Mouse (Mus musculus): ENCODE measurements at regions not wholly inside any gene's neighbourhood (a gene's known extent, or its start where the extent isn't known, plus 50 kb on each side); places are given as distances from the start of the nearest gene placed in this dataset.

- H3K27me3 ChIP-seq (ENCODE audit: control insufficient read depth): no peaks in the 10 kb centered on the region
- H3K4me3 ChIP-seq (replicated peaks): no peak overlapping the region
- no peaks in the 10 kb centered on the region for H3K9me3 ChIP-seq (ENCODE audit: control insufficient read depth, low read length)
- no peaks in the 10 kb centered on the region for H3K4me1 ChIP-seq (ENCODE audit: control insufficient read depth)
- no peaks in the 10 kb centered on the region for H3K36me3 ChIP-seq (ENCODE audit: control insufficient read depth)
- no peak for TF ChIP-seq GATA1 (IDR thresholded peaks at IDR 0.05; ENCODE audit: low read length)
- no peak for TF ChIP-seq TAL1 (IDR thresholded peaks at IDR 0.05; ENCODE audit: low read length)
These were observed 401.9 kb upstream of the Ubash3b start for GRCm38 (mm10) chr9:41563376-41563775.

GRCm38 (mm10) chr9:41558456-41558855 lies 397.0 kb upstream of the Ubash3b start:
- no peaks in the 10 kb centered on the region for H3K27me3 ChIP-seq (ENCODE audit: control insufficient read depth)
- TF ChIP-seq TAL1 (IDR thresholded peaks at IDR 0.05; ENCODE audit: low read length): no peak
- TF ChIP-seq GATA1 (IDR thresholded peaks at IDR 0.05; ENCODE audit: low read length): no peak
- H3K4me3 ChIP-seq (replicated peaks): no peak overlapping the region
- no peaks in the 10 kb centered on the region for H3K36me3 ChIP-seq (ENCODE audit: control insufficient read depth)
- H3K9me3 ChIP-seq (ENCODE audit: control insufficient read depth, low read length): no peaks in the 10 kb centered on the region
- H3K4me1 ChIP-seq (ENCODE audit: control insufficient read depth): no peaks in the 10 kb centered on the region

GRCm38 (mm10) chr9:41556888-41557287 lies 395.4 kb upstream of the Ubash3b start:
- Histone ChIP-seq H3K27me3 (ENCODE audit: control insufficient read depth) (no peaks in the 10 kb centered on the region), H3K4me3 (replicated peaks) (no peak overlapping the region), H3K4me1 (ENCODE audit: control insufficient read depth) (no peaks in the 10 kb centered on the region), H3K9me3 (ENCODE audit: control insufficient read depth, low read length) (no peaks in the 10 kb centered on the region), H3K36me3 (ENCODE audit: control insufficient read depth) (no peaks in the 10 kb centered on the region)
- TF ChIP-seq GATA1 (IDR thresholded peaks at IDR 0.05; ENCODE audit: low read length) (no peak), TAL1 (IDR thresholded peaks at IDR 0.05; ENCODE audit: low read length) (no peak)

- no peak for TF ChIP-seq GATA1 (IDR thresholded peaks at IDR 0.05; ENCODE audit: low read length)
- no peak for TF ChIP-seq TAL1 (IDR thresholded peaks at IDR 0.05; ENCODE audit: low read length)
- no peaks in the 10 kb centered on the region for H3K36me3 ChIP-seq (ENCODE audit: control insufficient read depth)
- H3K4me3 ChIP-seq (replicated peaks): no peak overlapping the region
- H3K9me3 ChIP-seq (ENCODE audit: control insufficient read depth, low read length): no peaks in the 10 kb centered on the region
- no peaks in the 10 kb centered on the region for H3K4me1 ChIP-seq (ENCODE audit: control insufficient read depth)
- H3K27me3 ChIP-seq (ENCODE audit: control insufficient read depth): no peaks in the 10 kb centered on the region
These were observed 384.3 kb upstream of the Ubash3b start for GRCm38 (mm10) chr9:41545776-41546175.

- Histone ChIP-seq H3K27me3 (ENCODE audit: control insufficient read depth) (no peaks in the 10 kb centered on the region), H3K9me3 (ENCODE audit: control insufficient read depth, low read length) (no peaks in the 10 kb centered on the region), H3K36me3 (ENCODE audit: control insufficient read depth) (no peaks in the 10 kb centered on the region), H3K4me1 (ENCODE audit: control insufficient read depth) (no peaks in the 10 kb centered on the region), H3K4me3 (replicated peaks) (no peak overlapping the region)
- no peak for TF ChIP-seq TAL1 (IDR thresholded peaks at IDR 0.05; ENCODE audit: low read length)
- no peak for TF ChIP-seq GATA1 (IDR thresholded peaks at IDR 0.05; ENCODE audit: low read length)
These were observed 381.0 kb upstream of the Ubash3b start for GRCm38 (mm10) chr9:41542511-41542910.

GRCm38 (mm10) chr9:41541327-41541726 lies 379.8 kb upstream of the Ubash3b start:
- H3K4me1 ChIP-seq (ENCODE audit: control insufficient read depth): no peaks in the 10 kb centered on the region
- no peaks in the 10 kb centered on the region for H3K36me3 ChIP-seq (ENCODE audit: control insufficient read depth)
- TF ChIP-seq GATA1 (IDR thresholded peaks at IDR 0.05; ENCODE audit: low read length) (no peak), TAL1 (IDR thresholded peaks at IDR 0.05; ENCODE audit: low read length) (no peak)
- no peaks in the 10 kb centered on the region for H3K9me3 ChIP-seq (ENCODE audit: control insufficient read depth, low read length)
- H3K27me3 ChIP-seq (ENCODE audit: control insufficient read depth): no peaks in the 10 kb centered on the region
- no peak overlapping the region for H3K4me3 ChIP-seq (replicated peaks)

- H3K4me3 ChIP-seq (replicated peaks): no peak overlapping the region
- H3K9me3 ChIP-seq (ENCODE audit: control insufficient read depth, low read length): peaks cover 3% of the 10 kb centered on the region; the same call in 1 of the 2 replicates
- no peaks in the 10 kb centered on the region for H3K27me3 ChIP-seq (ENCODE audit: control insufficient read depth)
- TF ChIP-seq TAL1 (IDR thresholded peaks at IDR 0.05; ENCODE audit: low read length) (no peak), GATA1 (IDR thresholded peaks at IDR 0.05; ENCODE audit: low read length) (no peak)
- H3K36me3 ChIP-seq (ENCODE audit: control insufficient read depth): no peaks in the 10 kb centered on the region
- no peaks in the 10 kb centered on the region for H3K4me1 ChIP-seq (ENCODE audit: control insufficient read depth)
These were observed 371.3 kb upstream of the Ubash3b start for GRCm38 (mm10) chr9:41532786-41533185.

- TF ChIP-seq TAL1 (IDR thresholded peaks at IDR 0.05; ENCODE audit: low read length) (no peak), GATA1 (IDR thresholded peaks at IDR 0.05; ENCODE audit: low read length) (no peak)
- no peak overlapping the region for H3K4me3 ChIP-seq (replicated peaks)
- H3K36me3 ChIP-seq (ENCODE audit: control insufficient read depth): no peaks in the 10 kb centered on the region
- peaks cover 3% of the 10 kb centered on the region; the same call in 1 of the 2 replicates for H3K9me3 ChIP-seq (ENCODE audit: control insufficient read depth, low read length)
- H3K27me3 ChIP-seq (ENCODE audit: control insufficient read depth): no peaks in the 10 kb centered on the region
- H3K4me1 ChIP-seq (ENCODE audit: control insufficient read depth): no peaks in the 10 kb centered on the region
These were observed 370.8 kb upstream of the Ubash3b start for GRCm38 (mm10) chr9:41532290-41532689.

GRCm38 (mm10) chr9:41531596-41531995 lies 370.1 kb upstream of the Ubash3b start:
- Histone ChIP-seq H3K4me3 (replicated peaks) (no peak overlapping the region), H3K9me3 (ENCODE audit: control insufficient read depth, low read length) (peaks cover 3% of the 10 kb centered on the region; the same call in 1 of the 2 replicates), H3K27me3 (ENCODE audit: control insufficient read depth) (no peaks in the 10 kb centered on the region), H3K36me3 (ENCODE audit: control insufficient read depth) (no peaks in the 10 kb centered on the region), H3K4me1 (ENCODE audit: control insufficient read depth) (no peaks in the 10 kb centered on the region)
- no peak for TF ChIP-seq GATA1 (IDR thresholded peaks at IDR 0.05; ENCODE audit: low read length)
- TF ChIP-seq TAL1 (IDR thresholded peaks at IDR 0.05; ENCODE audit: low read length): no peak

- TF ChIP-seq TAL1 (IDR thresholded peaks at IDR 0.05; ENCODE audit: low read length): no peak
- TF ChIP-seq GATA1 (IDR thresholded peaks at IDR 0.05; ENCODE audit: low read length): no peak
- Histone ChIP-seq H3K4me1 (ENCODE audit: control insufficient read depth) (no peaks in the 10 kb centered on the region), H3K27me3 (ENCODE audit: control insufficient read depth) (no peaks in the 10 kb centered on the region), H3K9me3 (ENCODE audit: control insufficient read depth, low read length) (no peaks in the 10 kb centered on the region), H3K36me3 (ENCODE audit: control insufficient read depth) (no peaks in the 10 kb centered on the region), H3K4me3 (replicated peaks) (no peak overlapping the region)
These were observed 364.6 kb upstream of the Ubash3b start for GRCm38 (mm10) chr9:41526126-41526525.
